Mouse (Mus musculus) ovary, postnatal 10 days (tissue): ENCODE results near the gene Acbd3.

Experiments used
- DNase-seq: peaks from one replicate; pipeline ENCODE4 v3.0.0; 2022; ENCODE audit warnings: low spot score

Acbd3 gene

DNA sequence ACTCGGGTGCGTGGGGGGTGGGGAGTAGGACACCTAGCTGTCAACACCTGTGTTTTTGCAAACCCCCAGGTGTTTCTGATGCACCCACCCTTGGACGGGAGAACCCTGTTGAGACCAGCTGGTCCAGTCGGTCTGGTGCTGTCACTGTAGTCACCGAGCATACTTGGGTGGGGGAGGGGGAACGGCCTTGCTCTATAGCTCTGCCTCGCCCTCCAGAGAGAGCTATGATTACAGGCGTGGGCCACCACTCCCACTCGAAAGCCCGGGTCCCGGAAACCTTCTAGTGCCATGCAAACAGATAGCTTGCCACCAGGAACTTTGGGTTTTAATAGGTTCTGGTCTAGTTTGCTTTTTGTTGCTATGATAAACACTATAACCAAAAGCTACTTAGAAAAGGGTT lies 36.3 kb downstream of the Acbd3 start:
- DNase-seq = no peak

DNA sequence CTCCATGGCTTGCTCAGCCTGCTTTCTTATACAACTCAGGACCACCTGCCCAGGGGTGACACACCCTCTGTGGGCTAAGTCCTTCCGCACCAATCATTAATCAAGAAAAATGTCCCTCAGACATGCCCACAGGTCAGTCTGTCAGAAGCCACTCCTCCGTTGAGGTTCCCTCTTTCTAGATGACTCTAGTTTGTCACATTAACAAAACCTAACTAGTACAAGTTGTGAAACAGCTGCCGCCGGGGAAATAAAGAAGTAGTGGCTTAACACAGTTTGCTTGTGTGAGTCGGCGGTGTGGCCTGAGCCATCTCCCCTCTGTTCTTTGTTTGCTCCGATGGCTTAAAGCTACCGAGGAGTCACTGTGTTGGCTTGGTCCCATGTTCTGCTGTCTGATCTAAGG lies 36.8 kb downstream of the Acbd3 start:
- DNase-seq = no peak

DNA sequence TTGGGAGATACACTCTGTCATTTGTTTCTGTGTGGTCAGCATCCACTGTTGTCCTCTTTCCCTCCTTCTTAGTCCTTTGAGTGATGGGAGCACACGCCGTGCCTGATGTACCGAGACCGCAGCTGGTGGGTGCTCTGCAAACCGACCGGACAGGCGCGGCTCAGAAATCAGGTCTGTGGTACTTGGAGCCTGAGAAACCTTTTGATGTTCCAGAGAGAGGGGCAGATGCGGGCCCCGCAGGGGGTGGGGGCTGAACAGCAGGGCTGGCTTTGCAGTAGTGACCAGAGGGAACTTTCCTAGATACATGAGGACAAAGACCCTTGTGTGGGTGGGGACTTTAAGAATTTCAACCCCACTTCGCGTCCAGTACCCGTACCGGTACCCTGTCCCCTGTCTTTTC lies 37.5 kb downstream of the Acbd3 start:
- no peak for DNase-seq

DNA sequence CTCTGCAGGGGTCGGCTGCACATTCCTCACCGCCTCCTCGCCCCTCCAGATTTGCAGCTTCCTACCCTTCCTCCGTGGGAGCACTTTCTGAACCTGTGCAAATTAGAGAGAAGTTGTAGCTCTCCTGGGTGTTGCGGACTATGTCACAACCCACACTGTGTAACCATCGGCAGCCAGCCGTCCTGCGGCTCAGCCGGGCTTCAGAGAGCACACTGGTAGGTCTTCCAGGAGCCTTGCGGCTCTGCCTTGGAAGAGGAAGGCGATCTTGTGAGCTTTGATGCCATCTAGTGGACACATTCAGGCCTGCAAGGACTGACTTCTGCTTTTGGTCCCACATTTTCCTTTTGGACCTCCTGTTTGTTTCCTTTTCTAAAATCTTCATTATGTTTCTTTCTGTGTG lies 38.0 kb downstream of the Acbd3 start:
- DNase-seq = peak; percentile 48

DNA sequence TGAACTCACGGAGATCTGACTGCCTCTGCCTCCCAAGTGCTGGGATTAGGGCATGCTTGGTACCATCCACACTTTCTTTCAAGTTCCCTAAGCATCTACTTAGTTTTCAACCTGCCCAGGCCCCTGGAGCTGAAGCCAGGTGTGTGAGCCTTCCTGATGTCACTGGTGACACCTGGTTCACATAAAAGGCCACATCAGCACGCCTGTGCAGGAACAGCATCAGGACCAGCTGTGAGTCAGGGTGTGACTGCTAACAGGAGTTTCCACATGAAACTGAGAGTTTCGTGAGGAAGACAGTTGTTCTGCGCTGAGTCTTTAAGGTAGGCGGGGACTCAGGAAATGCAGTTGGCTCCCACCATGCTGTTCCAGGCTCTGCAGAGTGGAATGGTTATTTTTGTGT lies 39.5 kb downstream of the Acbd3 start:
- DNase-seq = no peak

DNA sequence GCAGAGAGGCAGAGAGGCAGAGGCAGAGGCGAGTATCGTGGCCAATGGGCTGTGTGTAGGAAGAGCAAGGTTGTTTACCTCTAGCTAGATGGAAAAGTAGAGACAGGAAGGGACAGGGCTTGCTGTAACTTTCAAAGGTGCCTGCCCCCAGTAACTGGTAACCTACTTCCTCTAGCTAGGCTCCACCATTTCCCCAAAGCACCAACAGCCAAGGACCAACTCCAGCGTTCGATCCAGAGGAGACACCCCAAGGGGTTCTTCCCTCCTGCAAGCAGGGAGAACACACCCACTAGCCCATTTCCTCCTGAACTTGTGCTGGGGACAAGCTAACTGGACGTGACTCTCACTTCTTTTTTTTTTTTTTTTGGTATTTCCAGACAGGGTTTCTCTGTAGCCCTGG lies 40.7 kb downstream of the Acbd3 start:
- DNase-seq = no peak

DNA sequence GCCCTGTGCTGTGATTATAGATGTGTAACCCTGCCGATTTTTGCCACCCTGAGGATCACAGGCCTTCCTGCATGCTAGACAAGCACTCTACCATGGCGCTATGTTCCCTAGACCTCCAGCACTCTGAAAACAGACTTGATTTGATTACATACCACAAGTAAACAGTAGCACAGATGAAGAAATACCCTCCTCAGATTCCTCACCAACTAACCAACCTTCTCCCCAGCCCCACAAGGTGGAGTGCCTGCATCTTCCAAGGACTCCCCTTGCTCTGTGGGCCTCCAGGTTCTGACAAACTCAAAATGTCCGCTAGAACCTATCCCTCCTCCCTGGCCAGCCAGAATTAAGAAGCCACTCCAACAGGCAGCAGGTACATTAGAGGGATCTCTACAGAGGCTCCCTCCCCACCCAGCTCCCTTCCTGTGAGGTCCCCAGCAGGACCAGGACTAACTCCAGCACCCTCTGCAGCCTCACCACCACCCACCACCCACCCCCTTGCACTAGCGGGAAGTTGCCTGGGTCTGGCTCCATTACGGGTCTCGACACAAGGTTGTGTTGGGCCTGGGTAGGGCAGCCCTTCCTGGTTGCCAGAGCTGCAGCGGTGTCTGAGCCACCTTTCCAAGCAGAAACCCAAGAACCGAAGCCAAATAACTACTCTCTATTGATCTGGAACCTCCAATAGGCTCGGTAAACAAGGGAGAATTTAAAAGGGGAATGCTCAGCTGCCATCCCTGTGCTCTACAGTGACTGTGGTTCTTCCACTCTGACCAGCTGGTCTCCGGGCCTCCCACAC lies 41.9 kb downstream of the Acbd3 start:
- DNase-seq = no peak

DNA sequence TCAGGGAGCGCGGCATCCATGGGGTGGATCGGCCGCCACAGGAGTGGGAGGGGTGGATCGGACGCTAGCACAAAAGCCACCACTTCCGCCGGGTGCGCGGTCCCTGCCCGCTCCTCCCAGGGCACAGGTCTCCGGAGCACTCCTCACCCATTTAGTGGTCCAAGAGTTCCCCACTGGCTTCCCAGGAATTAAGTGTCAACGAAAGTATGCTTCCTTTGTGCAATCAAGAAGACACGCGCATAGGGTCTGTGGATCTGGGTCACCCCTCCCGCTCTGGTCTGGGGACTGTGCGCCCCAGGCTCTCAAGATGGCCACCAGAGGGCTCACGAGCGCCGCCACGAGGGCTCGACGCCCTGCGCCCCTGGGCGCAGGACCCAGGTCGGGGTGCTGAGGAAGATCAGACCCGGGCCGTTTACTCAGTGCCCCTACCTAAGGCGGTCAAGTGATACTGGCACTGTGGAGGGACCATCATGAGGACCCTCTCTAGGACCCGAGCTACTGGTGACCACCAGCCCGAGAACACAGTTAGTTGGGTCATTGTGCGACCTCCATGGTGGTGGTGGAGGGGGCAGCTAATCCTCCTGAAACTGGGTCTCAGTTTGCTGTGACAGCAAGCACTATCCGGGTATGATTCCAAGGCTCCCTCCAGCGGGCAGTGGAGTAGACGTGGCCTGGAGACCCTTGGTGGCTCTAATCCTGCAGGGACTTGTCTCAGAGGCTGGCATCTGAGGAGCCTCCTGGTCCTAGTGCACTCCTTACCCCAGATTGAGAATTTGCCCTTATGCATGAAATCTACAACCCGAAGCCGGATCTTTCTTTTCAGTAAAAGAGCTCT lies 42.7 kb downstream of the Acbd3 start:
- peak; percentile 73 for DNase-seq

DNA sequence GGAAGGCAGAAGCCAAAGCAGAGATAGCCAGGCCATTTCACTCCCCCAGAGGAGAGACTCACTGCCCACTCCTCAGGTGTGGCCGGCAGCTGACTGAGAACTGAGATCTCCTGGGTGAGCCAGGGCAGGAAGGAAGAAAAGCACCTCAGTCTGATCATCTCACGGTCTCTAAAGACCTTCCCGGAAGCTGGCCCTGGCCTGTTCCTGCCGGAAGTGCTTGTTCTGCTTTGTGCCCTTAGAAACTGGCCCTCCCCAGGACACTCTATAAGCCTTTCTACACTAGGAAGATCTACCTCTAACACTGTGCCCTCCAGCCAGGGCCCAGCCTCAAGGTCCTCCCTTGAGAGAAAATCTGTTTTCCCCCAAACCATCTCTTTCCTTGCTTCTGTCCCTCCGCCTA lies 45.5 kb downstream of the Acbd3 start:
- no peak for DNase-seq

DNA sequence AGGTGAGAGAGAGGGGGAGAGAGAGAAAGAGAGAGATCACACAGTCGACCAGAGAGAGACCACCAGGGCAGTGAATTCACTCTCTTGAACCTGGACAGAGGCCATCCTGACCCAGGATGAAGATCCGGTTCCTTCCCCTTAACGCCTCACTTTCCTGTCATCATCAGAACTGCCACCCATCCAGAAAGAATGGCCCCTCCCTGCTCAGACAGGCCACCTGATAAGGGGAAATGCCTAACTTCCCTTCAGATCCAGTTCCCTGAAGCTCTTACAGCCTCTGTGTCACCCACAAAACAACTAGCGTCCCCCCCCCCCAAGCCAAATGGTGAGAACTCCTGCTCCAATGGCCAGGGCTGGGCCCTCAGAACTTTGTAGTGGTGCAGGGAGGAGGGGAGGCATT lies 45.9 kb downstream of the Acbd3 start:
- no peak for DNase-seq

DNA sequence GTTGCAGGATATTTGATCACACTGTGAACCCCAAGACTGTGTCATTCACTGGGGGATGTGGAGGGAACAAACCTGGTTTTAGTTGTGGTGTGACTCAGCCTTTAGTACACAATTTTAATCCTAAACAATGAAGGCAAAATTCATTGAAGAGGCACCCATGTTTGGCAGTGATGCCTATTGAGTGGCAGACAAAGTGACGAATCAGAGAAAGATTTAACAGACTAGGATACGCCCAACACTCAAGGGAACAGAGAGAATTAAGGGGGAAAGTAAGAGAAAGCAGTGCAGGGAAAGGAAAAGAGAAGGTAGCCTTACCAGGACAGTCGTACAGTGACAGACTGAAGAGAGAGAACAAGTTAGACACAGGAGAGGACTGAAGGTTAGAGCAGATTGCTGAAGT lies 46.4 kb downstream of the Acbd3 start:
- no peak for DNase-seq

DNA sequence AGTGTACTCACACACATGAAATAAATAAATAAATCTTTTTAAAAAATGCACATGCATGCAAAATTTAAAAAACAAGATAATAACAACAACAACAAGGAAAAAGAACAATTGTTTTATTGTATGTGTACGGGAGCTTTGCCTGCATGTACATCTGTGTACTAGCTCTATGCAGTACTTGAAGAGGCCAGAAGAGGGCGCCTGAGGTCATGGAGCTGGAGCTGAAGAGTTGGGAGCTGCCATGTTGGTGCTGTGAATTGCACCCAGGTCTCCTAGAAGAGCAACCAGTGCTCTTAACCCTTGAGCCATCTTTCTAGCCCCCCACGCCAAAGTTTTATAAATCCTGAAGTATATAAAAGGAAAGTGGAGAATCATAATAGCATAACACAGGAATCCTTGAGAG lies 48.8 kb downstream of the Acbd3 start:
- DNase-seq = no peak

DNA sequence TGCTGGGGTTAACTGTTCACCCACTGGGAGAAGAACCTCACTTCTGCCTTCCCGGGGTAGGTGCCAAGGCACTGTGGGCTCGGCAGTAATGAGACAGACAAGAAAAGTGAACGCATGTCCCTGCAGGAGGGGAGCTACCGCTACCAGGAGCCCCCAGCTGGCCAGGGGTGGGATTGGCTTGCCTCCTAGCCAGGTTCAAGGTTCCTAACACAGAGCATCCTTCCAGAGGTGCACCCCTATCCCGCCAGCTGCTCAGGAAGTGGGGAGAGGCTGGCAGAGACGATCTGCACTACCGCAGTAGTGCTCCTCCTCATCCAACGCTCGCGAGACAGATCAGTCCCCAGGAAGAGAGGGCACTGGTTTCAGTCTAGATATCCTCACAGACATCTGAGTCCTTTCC lies 49.5 kb downstream of the Acbd3 start:
- no peak for DNase-seq

DNA sequence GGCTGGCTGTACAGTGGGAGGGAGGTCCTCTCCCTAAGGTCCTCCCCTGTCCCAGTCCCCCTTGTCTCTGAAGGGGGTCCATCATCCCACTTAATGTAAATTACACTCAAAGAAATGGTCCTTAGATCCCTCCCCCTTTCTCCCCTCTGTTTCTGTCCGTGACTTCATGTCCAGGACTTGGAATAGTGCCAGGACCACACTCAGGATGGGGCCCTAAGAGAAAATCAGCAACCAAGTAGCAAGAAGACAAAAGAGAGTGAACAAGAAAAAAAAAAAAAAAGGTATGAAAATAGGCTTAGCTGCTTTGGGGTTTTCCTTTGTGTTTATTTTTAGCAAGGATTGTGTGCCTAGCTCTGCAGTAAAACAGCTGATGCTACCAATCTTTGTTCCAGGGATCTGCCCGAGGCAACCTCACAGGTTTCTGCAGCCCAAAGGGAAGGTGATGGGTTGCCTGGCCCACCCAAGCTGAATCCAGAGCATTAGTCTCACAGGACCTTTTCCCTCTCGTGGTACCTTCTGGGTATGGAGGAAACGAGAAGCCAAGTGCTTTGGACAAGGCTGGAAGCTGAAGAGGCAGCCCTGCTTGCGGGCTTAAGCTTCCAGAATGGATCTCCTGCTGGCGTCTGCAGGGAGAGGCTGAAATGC lies 50.1 kb downstream of the Acbd3 start:
- DNase-seq = no peak

DNA sequence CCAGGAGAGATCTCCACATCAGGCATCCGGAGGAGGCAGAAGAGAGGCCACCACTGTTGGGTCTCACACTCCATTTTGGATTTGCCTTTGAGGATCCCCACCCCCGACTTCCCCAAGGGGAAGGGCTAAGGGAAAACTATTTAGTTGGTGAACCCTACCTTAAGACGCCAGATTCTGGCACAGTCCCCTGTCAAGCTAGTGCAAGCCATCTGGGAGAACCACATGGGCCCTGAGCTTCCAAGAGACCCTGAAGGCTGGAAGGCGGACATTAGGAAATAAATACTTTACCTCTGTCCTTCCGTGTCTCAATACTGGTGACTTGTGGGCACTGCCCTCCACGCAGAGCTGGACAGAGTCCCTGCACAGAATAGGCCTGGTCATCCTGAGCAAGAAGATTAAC lies 50.7 kb downstream of the Acbd3 start:
- DNase-seq = no peak

DNA sequence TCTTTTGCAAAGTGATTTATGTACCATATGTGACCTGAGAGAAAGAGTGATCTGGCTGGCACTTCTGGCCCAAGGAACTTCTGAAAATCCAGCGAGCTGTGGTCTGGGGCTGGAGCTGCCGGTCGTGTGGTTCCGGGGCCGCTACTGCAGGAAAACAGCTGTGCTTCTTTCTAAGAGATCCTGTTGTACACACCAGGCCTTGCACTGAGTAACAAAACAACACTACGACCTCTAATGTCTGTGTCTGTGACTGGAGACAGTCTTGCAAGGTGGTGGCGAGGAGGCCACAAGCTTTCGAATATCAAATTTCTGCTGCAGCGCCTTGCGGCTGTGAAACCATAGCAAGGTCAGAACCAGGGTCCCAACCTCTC lies 51.4 kb downstream of the Acbd3 start:
- DNase-seq = no peak

DNA sequence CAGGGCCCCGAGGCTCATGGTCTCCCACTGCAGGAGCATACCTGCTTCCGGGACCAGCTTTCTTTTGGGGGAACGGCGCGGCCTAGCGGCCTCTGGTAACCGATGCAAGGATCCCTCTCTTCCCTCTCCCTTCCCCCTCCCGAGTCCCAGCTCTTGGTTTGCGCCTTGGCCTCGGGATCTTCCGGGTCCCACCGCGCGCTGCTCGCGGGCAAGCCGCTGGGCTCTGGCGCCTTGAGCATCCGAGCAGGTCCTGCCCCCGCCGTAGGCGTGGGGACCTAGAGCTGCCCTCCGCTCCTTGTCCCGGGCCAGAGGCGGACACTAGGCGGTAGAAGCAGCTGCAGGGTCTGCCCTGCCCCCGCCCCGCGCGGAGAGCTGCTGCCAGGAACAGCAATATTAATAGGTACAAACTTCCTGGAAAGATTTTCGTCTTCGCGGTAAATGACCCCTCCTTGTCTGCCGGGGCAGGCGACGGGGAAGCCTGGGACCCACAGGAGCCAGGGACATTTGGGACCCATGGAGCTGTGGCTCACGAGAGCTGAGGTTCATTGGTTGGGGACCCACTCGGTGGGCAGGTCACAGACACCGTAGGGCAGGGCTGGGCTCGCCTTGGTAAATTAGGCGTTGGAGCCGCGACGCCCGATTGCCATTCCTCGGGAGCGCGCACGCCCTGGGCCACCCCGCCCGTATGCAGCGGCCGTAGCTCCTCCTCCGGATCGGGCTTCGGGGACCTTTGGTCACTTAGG lies 52.0 kb downstream of the Acbd3 start:
- peak; percentile 82 for DNase-seq

DNA sequence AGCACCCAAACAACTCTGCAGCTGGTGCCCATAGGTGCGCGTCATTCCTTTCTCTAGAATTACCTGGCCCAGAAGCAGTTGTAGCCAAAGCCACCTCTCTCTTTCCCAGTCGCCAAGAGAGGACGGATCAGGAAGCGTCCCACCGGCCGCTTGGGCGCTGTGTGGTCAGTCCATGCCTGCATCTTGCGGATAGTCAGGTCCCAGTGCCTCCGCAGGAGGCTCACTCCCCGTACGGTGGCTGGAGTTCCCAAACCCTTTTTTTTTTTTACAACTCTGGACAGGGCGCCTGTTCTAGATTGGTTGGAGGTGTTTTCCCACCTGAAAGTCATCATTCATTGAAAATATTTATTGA lies 52.5 kb downstream of the Acbd3 start:
- DNase-seq = no peak

DNA sequence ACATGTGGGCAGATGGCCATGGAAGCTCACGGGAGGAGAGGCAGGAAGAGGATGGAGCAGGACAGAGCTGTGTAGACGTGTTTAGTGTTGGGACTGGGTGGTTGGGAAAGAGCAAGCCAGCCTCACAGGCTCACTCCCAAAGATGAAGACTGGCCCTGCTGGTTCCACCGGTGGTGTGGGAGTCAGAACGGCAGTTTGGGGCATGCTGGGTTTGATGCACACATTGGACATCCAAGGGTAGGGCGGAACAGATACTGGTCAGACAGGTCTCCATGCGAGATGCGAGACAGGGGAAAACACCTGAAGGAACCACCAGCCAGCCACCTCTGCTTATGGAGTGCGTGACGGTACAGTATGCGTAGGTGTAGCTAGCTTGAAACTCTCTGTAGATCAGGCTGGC lies 53.1 kb downstream of the Acbd3 start:
- DNase-seq = no peak

DNA sequence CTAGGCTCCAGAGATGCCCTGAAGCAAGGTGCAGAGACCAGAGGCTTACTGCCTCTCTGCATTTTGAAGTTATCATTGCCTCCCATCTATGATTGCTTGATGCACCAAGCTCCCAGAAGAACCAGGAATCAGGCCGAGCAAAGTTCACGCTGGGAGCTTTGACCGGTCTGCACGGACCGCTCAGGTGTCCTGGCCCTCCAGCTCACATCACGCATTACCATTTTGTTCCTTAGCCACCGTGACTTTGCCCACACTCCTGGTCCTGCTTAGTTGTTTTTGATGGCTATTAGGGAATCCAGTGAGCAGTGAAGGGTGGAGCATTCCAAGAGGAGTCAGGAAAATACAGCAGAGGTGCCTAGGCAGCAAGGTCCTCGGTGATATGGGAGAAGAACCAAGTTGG lies 54.4 kb downstream of the Acbd3 start:
- no peak for DNase-seq

DNA sequence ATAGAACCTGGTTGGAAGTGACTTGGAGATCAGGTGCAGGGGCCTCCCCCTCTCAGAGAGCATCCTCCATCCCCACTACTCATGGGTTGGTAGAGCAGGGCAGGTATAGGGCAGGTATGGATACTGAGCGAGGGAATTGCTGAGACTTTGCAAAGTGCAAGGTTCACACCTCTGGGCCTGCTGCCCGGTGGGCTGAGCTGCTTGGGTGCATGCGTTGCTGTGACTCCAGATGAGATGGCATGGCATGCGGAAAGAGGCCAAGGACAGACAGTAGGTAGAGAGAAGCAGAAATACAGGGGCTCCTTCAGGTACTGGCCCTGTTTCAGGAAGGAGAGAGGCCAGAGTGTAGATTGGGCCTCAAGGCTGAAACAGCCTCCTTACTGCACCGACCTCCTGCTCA lies 55.4 kb downstream of the Acbd3 start:
- DNase-seq = no peak

DNA sequence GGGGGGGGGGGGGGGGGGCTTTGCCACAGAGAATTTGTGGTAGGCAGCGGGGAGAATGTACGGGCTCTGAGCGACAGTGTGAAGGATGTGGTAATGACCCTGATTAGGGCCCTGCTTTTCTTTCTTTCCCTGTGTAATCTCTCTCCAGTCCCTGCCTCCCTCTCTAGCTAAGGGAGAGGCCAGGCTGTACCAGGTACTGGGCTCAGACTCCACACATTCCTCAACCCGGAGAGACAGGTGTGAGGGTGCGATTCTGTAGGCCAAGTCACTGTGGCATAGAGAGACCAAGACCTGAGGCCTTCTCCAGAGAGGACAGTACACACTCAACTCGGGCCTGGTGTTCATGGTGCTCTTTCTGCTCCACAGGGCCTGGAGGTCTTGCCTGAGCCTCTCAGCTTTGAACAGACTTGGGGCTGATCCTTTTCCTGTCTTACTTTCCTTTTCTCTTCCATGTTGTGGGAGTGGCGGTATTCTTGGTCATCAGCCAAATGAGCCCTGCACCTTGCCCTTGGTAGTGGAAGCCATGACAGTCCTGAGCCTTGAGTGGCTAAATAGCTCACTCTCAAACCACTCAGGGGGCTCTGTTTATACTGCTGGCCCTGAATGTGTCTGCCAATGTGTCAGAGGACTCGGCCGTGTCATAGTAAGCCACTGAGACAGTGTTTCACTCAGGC lies 57.2 kb downstream of the Acbd3 start:
- DNase-seq = no peak
